Mouse (Mus musculus) CH12.LX (cell line): ENCODE data around the gene Baat.

Source experiments
- CTCF ChIP-seq, 2 experiments: IDR thresholded peaks in 1 of 2; conservative IDR thresholded peaks in 1 of 2; 2 replicates each; pipeline ENCODE4 v1.5.1; 2011 to 2012; ENCODE audit warnings: low read depth in 2 of 2, low read length in 2 of 2, improper control_type of control experiment in 1 of 2, inconsistent platforms in 1 of 2, mild to moderate bottlenecking in 1 of 2, moderate library complexity in 1 of 2
- E2F4 ChIP-seq: IDR thresholded peaks from 2 replicates; pipeline ENCODE4 v1.6.1; 2011; ENCODE audit warnings: low read depth, low read length, improper control_type of control experiment; ENCODE audit not compliant: insufficient replicate concordance
- EP300 ChIP-seq: IDR thresholded peaks from 2 replicates; pipeline ENCODE4 v1.6.1; 2011; ENCODE audit warnings: low read length, improper control_type of control experiment
- HCFC1 ChIP-seq: IDR thresholded peaks from 2 replicates; pipeline ENCODE4 v1.6.1; 2012; ENCODE audit warnings: low read depth, mild to moderate bottlenecking, inconsistent platforms, low read length, improper control_type of control experiment
- MAFK ChIP-seq: IDR thresholded peaks from 2 replicates; pipeline ENCODE4 v1.6.1; 2011; ENCODE audit warnings: low read length, improper control_type of control experiment; ENCODE audit not compliant: insufficient replicate concordance
- MAX ChIP-seq: IDR thresholded peaks from 2 replicates; pipeline ENCODE4 v1.6.1; 2011; ENCODE audit warnings: low read length, improper control_type of control experiment
- MXI1 ChIP-seq: IDR thresholded peaks from 2 replicates; pipeline ENCODE4 v1.6.1; 2011; ENCODE audit warnings: mild to moderate bottlenecking, low read depth, low read length, improper control_type of control experiment
- POLR2A ChIP-seq: IDR thresholded peaks from 2 replicates; pipeline ENCODE4 v1.6.1; 2011; ENCODE audit warnings: low read depth, mild to moderate bottlenecking, improper control_type of control experiment, low read length
- SIN3A ChIP-seq: IDR thresholded peaks from 2 replicates; pipeline ENCODE4 v1.6.1; 2012; ENCODE audit warnings: low read length, improper control_type of control experiment, inconsistent platforms
- USF1 ChIP-seq: IDR thresholded peaks from 2 replicates; pipeline ENCODE4 v1.6.1; 2014; ENCODE audit warnings: low read depth, mild to moderate bottlenecking, inconsistent platforms, low read length, improper control_type of control experiment
- ZNF384 ChIP-seq: IDR thresholded peaks from 2 replicates; pipeline ENCODE4 v1.6.1; 2012; ENCODE audit warnings: low read depth, low read length, improper control_type of control experiment, inconsistent platforms

DNA sequence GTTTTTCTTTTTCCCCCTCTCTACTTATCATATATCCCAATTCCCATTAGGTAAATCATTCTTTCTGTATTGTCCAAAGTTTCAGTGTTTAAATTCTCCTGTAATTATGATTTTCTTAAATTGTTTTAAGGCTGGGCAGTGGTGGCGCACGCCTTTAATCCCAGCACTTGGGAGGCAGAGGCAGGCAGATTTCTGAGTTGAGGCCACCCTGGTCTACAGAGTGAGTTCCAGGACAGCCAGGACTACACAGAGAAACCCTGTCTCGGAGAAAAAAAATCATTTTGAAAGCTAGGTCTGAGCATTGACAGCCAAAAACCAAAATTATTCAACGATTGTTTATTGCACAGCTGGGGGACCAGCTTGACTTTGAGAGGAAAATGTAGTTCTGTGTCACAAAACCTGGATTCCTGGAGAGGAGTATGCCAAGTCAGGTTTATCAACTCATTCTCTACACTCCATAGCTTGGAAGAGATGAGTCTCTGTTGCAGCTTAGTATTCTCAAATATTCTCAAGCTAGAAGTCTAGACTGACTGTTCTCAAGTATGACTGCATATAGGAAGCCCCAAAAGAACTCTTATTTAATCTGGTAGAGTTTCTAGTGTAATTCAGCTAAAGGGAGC lies 29.4 kb upstream of the Baat start:
- TF ChIP-seq USF1 (no peak), E2F4 (no peak), ZNF384 (no peak), MXI1 (no peak), CTCF (conservative IDR thresholded peaks at IDR 0.05 in 1 of 2, IDR thresholded peaks at IDR 0.05 in 1 of 2; ENCODE audit: low read depth in 2 of 2, low read length in 2 of 2) (no peak), MAX (no peak), POLR2A (no peak), MAFK (no peak), EP300 (no peak), SIN3A (no peak), HCFC1 (no peak)
